Mouse (Mus musculus) inflammation-experienced regulatory T-cells (primary cell): ENCODE data around the gene Galr3. TPM values are rescaled to one million over a fixed set of nuclear protein-coding genes. Genes with fewer than 3 reads are reported as not detected.

Experiments used
- polyA plus RNA-seq, 2 experiments: library from polyadenylated mRNA; unstranded; fragments of 100-300 nt; shearing (Covaris generic); gene quantifications; one replicate each; pipeline ENCODE4 v1.2.1; 2017

The Galr3 gene
- 1 to 10 TPM in 1 of 2 experiments, under 1 TPM in 1; 0.43 to 2.3 TPM for polyA plus RNA-seq

GRCm38 (mm10) chr15:79041585-79041984, at the start of gene Galr3:
TSS of gene Galr3 (plus strand) at chr15:79041885.

GRCm38 (mm10) chr15:79028237-79028738, 13.4 kb upstream of the Galr3 start, which contains the start of gene H1f0:
TSS of gene H1f0 (plus strand) at chr15:79028450.

GRCm38 (mm10) chr15:79062376-79063159, 20.9 kb downstream of the Galr3 start, which contains the start of gene Ankrd54:
TSS of gene Ankrd54 (minus strand) at chr15:79062893.

GRCm38 (mm10) chr15:79074913-79075532, 33.3 kb downstream of the Galr3 start, which contains the start of gene Eif3l:
TSS of gene Eif3l (plus strand) at chr15:79075179.

Other genes starting within 250 kb of the Galr3 start
- under 1 TPM; 0.39 to 0.80 TPM for gene Card10, start 238.8 kb upstream of the Galr3 start, polyA plus RNA-seq
- under 1 TPM in 1 of 2 experiments, not detected in 1; 0.47 TPM for gene Cdc42ep1, start 199.3 kb upstream of the Galr3 start, polyA plus RNA-seq
- gene Lgals2, start 186.4 kb upstream of the Galr3 start, polyA plus RNA-seq: not detected
- 10 to 100 TPM; 65.1 to 85.6 TPM for gene Gga1, start 164.7 kb upstream of the Galr3 start, polyA plus RNA-seq
- gene Gm49510, start 142.2 kb upstream of the Galr3 start, polyA plus RNA-seq: 1 to 10 TPM in 1 of 2 experiments, under 1 TPM in 1; 0.51 to 2.8 TPM
- gene Sh3bp1, start 142.1 kb upstream of the Galr3 start, polyA plus RNA-seq: 100 to 1,000 TPM; 194 to 241 TPM
- gene Pdxp, start 128.0 kb upstream of the Galr3 start, polyA plus RNA-seq: 10 to 100 TPM; 27.2 to 27.9 TPM
- 100 to 1,000 TPM; 406 to 488 TPM for gene Lgals1, start 115.2 kb upstream of the Galr3 start, polyA plus RNA-seq
- gene Nol12, start 107.0 kb upstream of the Galr3 start, polyA plus RNA-seq: 10 to 100 TPM; 44.7 to 55.2 TPM
- gene Triobp, start 94.2 kb upstream of the Galr3 start, polyA plus RNA-seq: 100 to 1,000 TPM in 1 of 2 experiments, 10 to 100 TPM in 1; 88.2 to 119 TPM
- gene H1f0, start 13.4 kb upstream of the Galr3 start, polyA plus RNA-seq: 100 to 1,000 TPM; 103 to 105 TPM
- 10 to 100 TPM; 55.1 to 58.4 TPM for gene Ankrd54, start 21.0 kb downstream of the Galr3 start, polyA plus RNA-seq
- 100 to 1,000 TPM; 142 to 167 TPM for gene Eif3l, start 33.3 kb downstream of the Galr3 start, polyA plus RNA-seq
- 10 to 100 TPM; 41.4 to 55.0 TPM for gene Micall1, start 67.0 kb downstream of the Galr3 start, polyA plus RNA-seq
- 100 to 1,000 TPM; 133 to 136 TPM for gene Polr2f, start 99.1 kb downstream of the Galr3 start, polyA plus RNA-seq
- gene 1700088E04Rik, start 99.4 kb downstream of the Galr3 start, polyA plus RNA-seq: 1 to 10 TPM; 1.1 to 1.4 TPM
- gene Sox10, start 123.4 kb downstream of the Galr3 start, polyA plus RNA-seq: 1 to 10 TPM in 1 of 2 experiments, under 1 TPM in 1; 0.54 to 1.1 TPM
- gene Pick1, start 187.3 kb downstream of the Galr3 start, polyA plus RNA-seq: 10 to 100 TPM; 34.2 to 40.0 TPM
- gene Gm49486, start 187.5 kb downstream of the Galr3 start, polyA plus RNA-seq: under 1 TPM; 0.12 to 0.23 TPM
- gene Slc16a8, start 212.9 kb downstream of the Galr3 start, polyA plus RNA-seq: under 1 TPM; 0.16 to 0.86 TPM
- 1 to 10 TPM; 1.3 to 3.7 TPM for gene Baiap2l2, start 243.7 kb downstream of the Galr3 start, polyA plus RNA-seq